Mouse (Mus musculus): ENCODE data around the gene Trpc7.

The Trpc7 gene

DNA sequence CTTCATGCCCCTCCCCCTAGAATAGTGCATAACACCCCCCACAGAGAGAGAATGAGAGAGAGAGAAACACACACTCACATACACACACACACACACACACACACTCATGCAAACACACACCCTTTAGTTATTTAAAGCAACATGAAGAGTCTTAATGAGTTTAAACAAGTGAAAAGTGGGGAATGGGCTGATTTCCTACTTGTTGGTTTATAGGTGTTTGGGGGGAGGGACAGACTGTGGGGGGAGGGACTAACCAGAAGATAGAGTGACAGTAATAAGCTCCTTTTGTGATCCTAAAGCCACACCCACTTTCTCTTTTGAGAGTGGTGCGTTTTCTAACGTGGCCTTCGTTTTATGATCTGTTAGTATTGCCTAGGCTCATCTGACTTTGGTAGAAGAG, at the start of gene Trpc7:
Trpc7 (minus strand) TSS at position 101 of the 400 bp plus-strand sequence.
- DNase-seq (ENCODE audit: extremely low read depth, low read depth), result no peak

DNA sequence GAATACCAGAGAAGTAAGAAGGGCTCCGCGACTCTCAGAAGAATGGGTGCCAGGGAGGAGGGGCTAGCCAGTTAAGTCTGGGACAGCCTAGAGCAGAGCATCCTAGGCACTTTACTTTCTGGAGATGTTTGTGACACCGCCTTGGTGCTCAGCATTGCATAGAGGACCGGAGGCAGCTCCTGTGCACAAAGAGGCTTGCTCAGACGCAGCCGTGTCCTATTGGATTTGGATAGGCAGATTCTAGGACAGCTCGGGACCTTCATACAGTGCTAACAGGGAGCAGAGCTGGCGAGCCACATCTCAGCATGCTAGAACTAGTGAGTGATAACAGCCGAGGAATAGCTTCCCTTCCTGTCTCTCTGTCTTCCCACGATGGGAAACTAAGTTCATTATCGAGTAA, 43.5 kb upstream of the Trpc7 start:
- DNase-seq (ENCODE audit: extremely low read depth, low read depth), result no peak

DNA sequence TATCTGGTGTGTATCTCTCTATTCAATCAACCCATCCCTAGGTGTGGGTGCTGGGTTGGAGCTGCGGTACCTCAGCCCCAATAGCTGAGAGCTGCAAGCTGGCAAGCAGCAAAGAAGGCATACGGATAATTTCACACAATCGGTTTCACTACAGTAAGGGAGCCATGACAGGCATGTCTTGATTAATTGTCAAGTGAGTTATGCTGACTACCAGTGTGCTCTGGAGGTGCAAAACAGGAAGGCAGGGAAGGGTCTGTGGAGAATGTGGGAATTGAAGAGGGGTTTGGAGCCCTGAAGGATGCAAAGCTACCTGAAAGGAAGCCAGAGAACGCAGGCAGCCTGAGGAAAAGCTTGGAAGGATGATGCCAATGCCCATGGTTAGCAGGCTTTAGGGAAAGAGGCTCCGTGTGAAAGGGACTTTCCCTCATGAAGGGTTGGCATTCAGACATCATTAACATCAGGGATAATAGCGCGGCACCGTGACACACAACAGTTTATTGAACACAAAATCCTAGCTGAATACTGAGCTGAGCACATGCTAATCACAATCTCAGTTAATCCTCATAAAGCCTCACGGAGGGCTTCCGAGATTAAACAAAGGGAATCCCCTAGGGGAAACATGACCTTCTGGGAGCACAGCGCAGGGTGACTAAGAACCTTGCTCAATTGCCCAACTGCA, 38.2 kb upstream of the Trpc7 start:
- no peak for DNase-seq (ENCODE audit: extremely low read depth, low read depth)

DNA sequence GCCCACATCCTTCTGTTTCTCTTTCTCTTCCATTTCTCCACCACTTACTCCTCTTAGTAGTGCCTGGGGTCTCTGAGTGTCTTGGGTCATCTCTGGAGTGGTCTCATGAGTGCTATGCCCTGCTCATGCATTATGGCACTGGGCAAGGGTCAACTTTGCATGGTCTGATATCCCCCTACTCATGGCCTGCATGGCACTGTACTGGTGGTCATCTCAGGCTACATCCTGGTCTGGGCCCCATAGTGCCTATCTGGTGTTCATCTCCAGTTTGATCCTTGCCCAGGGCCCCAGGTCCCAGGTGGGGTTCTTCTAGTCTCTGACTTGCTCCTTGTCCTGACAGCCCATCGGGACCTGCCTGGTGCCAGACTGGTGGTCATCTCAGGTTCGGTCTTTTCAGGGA, 34.6 kb upstream of the Trpc7 start:
- no peak for DNase-seq (ENCODE audit: extremely low read depth, low read depth)

DNA sequence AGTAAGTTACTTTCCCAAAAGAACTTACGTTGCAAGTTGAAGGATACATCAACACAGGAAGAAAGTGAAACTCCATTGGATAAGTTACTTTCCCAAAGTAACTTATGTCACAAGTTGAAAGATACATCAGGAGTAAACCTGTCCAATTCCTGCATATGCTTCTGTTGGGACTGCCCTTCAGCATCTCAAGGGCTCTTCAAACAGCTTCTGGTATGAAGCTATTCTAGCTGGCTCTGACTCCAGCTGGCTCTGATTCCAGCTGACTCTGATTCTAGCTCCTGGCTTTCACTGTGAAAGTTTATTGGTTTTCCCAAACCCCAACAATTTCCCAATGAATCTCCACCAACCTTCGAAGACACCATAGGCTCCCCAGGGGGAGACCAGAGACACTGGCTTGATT, 27.2 kb upstream of the Trpc7 start:
- no peak for DNase-seq (ENCODE audit: extremely low read depth, low read depth)

DNA sequence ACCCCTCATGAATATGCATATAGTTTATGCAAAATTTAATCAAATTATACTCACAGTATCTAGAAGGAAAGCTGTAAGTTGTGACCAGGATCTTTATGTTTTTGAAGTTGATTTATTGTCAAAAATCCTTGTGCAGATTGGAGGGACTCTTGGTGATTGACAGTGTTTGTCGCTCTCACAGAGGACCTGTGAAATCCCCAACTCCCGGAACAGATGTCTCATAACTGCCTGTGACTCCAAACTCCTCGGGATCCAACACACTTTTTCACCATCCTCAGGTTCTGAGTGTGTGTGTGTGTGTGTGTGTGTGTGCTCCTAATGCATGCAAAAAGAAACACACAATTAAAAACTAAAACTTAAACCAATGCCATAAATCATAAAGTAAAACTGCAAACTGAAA, 25.5 kb upstream of the Trpc7 start:
- no peak for DNase-seq (ENCODE audit: extremely low read depth, low read depth)

DNA sequence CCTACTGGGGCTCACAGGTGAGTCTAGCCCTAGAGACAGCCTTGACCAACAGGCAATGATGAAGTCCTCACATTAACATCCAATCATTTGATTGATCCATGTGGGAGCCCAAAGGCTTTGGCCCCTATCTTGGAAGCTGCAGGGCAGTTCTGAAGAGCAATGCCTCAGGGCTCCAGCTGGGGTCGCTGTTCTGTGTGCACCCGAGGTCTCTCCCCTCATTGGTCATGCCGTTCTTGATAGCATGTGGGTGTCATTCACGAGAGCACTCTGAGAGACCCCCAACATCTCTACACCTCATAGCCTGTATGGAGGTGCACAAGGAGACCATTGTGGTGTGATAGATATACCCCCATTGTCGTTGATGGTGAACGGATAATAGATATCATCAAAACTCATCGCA, 18.9 kb upstream of the Trpc7 start:
- no peak for DNase-seq (ENCODE audit: extremely low read depth, low read depth)

DNA sequence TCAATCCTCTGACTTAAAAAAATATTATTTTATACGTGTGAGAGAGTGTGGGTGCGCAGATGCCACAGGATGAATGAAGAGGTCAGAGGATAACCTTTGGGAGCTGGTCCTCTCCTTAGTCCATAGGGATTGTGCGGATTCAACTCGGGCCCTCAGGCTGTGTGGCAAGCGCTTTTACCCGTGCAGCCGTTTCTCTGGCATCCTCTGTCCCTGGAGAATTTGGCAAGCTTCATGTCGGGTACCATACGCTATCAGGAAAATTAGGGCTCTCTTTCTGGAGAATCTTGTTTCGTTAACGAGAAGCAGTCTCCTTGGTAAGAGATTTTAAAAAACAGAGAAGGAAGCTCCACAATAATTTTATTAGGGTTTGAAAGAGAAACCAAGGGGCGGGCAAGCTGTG, 15.3 kb upstream of the Trpc7 start:
- DNase-seq (ENCODE audit: extremely low read depth, low read depth), result no peak

DNA sequence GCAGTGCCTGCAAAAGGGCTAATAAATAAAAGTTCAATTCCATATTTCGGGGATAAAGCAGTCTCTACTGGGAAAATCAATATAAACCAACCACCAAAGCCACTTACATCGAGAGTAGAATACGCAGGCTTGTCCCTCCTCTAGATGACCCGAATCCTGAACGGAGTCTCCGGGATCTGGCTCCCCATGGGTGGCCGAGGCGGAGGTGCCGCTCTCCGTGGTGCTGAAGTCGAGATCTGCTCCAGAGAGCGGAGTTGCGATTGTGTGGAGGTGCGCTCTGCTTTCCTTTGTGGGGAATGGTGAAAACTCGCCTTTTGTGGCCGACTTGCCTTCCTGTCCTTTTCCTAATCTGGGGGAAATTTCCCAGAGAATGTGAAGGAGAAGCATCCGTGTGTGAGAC, 407 bp downstream of the Trpc7 start:
- no peak for DNase-seq (ENCODE audit: extremely low read depth, low read depth)

DNA sequence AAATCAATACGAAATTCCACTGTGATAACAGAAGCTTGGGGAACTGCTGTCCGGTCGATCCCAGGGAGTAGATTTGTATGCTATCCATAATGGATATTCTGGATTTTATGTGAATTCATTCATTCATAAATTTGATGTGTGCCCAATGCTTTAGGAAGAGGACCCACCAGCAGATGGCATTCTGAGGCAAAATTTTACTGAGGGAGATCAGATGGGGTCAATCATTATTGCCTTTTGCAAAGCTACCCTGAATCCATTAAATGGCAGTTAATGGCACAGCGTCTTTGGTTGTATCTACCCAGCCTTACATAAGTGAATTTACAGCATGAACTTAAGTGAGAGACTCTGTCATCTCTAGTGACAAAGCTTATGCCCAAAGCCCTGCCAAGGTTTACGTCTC, 1.2 kb downstream of the Trpc7 start:
- no peak for DNase-seq (ENCODE audit: extremely low read depth, low read depth)

DNA sequence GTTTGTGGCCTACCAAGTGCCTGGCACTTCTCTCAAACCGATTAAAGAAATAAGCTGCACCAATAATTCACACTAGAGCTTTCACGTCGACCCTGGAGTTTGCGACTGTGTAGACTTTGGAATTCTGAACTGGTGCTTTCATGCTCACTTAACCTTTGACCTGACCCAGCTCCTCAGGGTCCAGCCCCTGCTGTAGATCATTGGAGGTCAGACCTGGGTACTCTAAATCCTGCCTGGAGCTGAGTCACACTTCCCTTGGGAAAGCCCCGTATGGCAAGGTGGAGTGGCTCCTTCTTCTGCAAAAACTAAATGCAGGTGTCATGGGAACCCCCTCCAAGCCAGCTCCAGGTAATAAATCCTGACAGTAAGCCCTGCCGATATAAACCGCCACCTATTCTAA, 5.9 kb downstream of the Trpc7 start:
- DNase-seq (ENCODE audit: extremely low read depth, low read depth), result no peak

DNA sequence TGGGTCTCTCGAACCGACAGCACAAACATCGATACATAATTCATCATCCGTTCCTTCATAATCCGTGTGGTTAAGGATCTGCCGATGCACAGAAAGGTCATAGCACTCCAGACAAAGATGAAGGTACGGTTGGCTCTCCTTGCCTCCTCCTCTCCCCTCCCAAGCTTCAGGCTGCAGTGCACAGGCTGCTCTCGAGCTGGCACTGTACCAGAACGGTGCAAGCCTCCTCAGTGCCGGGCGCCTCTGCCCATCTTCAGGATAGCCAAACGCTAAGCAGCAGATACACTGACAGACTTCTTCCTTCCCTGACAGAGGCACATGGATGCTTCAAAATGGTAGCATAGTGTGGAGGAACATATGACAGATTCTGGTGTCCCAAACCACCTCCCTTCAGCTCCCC, 12.9 kb downstream of the Trpc7 start:
- no peak for DNase-seq (ENCODE audit: extremely low read depth, low read depth)

DNA sequence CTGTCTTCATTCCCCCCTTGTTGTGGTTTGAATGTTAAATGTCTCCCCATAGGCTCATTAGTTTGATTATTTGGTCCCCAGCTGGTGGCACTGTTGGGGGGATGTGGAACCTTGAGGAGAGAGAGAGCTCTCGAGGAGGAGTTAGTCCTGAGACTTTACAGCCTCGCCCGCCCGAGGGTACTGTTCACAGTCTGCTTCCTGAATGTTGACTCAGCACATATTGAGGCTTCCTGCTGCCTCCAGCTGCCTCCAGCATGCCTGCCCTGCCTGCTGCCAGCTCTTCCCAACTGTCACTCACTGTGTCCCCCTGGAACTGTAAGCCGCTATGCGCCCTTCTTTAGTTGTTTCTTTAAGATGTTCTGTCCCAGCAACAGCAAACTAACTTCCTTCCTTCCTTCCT, 31.2 kb downstream of the Trpc7 start:
- no peak for DNase-seq (ENCODE audit: extremely low read depth, low read depth)

DNA sequence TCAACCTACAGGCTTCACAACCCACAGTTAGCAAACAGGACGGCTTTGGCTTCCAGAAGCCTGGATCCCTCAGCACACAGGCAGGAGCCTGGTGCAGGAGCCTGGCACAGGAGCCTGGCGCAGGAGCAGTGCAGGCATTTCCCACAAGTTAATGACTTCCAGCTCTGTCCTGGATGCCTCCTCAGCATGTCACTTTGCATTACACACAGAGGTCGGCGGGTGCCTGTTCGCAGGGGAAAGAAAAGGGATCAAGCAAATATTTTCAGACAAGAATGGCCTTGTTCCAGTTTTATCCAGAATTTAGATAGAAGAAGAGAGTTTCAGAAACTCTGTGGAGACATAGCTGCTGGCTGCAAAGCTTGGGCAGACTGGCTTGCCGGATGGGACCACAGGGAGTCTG, 33.8 kb downstream of the Trpc7 start:
- DNase-seq (ENCODE audit: extremely low read depth, low read depth), result no peak

DNA sequence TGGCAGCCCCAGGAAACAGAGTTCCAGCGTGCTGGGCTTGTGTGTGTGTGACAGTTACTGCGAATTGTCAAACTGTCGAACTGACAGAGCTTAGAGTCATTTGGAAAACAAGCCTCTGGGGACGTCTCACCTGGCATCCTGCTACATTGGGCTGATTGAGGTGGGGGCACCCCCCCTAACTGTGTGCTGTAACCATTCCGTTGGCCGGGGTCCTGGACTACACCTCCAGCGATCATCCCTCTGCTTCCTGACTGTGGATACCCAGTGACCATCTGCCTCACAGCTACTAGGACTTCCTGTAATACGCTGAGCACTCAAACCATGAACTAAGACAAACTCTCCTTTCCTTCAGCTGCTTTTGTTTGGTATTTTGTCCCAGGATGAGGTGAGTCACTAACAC, 41.3 kb downstream of the Trpc7 start:
- DNase-seq (ENCODE audit: extremely low read depth, low read depth), result no peak

DNA sequence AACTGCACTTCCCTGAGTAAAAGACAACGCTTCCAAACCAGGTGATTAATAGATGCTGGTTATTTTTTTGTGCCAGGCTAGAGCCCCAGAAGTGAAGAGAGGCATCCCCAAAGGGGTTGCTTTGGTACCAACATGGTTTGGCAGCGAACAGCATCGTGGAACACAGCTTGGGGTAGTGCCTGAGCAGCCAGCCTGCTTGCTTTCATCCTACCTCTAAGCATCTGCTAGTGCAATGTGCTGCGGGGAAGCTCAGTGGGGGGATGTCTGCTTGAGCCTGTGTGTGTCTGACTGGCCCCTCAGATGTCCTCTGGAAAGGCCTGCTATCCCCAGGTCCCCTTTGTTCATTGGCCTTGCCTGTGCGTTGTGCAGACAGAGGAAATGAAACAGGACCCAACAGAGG, 42.4 kb downstream of the Trpc7 start:
- DNase-seq (ENCODE audit: extremely low read depth, low read depth), result no peak

DNA sequence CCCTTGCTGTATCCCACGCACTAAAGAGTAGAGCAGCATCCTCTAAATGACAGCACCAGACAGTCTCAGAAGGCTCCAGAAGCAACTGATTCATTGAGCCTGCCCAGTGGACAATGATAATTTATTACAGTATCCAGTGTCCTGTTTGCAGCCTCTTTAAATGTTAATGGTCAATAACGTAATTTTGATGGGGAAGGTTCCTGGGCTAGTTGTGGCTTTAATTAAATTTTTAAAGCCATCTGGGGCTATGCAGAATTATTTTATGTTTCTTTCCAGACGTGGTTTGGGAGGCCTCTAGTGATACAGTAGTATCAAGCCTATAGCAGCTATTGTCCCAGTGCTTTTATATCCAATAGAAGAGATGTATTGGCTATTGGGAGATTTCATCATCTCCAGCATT, 49.9 kb downstream of the Trpc7 start:
- no peak for DNase-seq (ENCODE audit: extremely low read depth, low read depth)

DNA sequence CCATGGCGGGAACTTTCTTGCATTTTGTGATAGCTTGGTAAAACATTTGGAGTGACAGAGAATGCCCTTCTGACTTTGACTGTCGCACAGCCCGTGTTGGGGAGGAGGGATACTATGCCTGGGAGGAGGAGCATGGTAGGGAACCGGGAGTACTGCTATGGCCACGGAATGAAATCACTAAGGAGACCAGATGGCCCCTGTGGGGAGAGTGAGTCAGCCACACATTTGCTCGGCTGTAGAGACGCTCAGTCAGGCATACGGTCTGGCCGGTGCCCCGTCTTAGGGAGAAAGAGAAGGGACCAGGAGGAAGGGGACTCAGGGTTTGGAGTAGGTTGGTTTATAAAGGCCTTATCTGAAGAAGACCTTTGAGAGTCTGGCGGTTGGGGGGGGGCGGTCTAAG, 80.3 kb downstream of the Trpc7 start:
- DNase-seq (ENCODE audit: extremely low read depth, low read depth), result no peak

DNA sequence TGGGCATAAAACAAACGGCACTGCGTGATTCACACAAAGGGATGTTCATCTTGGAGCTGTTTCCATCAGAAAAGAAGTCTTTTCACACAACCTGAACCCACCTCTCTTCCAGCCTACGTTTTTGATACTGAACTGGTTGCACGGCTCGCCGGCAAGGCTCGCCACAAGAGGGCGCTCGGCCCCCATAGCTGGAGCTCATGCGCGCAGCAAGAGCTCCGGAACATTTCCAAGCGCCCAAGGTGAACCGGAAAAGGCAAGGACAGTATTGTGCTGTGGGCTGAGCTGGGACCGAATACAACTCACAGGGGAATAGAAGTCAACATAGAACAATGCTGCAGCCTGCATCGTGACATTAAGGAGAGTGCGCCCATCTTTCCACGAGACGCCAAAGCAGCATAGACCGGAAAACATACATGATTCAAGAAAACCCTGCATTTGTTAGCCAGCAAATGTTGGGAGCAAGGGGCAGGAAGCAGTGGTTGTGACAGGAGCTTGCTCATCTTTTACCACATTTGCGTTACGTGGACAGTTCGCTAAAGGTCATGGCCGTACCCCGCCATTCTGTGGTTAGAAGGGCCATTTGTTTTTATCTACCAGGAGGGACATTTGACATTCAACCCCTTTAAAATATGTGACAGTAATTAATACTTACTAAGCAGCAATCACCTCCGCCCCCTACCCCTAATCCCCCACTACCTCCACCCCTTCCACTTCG, 88.9 kb downstream of the Trpc7 start:
- DNase-seq (ENCODE audit: extremely low read depth, low read depth), result no peak

DNA sequence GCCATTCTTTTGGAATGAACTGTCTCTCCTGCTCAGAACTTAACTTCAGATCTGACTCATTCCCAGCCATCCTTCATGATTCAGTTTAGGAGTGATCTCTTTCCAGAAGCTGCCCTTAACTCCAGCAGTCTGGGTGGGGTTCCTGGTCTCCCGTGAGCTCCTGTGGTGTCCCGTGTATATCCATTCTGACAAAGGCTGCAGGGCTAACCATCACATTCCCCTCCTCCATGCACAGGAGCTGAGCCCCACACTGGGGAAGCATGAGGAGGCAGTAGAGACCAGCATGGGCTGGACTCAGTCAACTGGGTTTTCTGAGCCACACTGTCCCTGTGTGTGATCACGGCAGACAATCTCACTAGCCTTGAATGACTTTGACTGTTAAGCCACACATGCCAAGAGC, 90.7 kb downstream of the Trpc7 start:
- no peak for DNase-seq (ENCODE audit: extremely low read depth, low read depth)

DNA sequence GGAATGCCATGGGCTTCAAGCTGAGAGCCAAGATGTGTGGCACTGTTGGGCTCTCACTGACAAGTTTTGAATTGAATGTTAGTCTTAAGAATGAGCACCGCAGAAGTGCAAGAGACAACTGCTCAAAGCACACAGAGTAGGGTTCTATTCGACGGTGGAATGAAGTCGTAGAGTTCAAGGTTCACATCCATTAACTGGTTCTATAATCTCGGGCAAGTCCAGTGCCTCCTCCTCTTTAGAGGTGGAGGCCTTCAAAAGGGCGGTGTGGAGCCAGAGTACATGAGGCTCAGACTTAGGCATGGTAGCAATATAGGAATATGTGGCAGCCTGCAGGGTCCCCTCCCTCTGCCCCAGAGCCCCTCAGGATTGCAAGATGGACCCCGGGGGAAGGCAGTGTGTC, 98.3 kb downstream of the Trpc7 start:
- no peak for DNase-seq (ENCODE audit: extremely low read depth, low read depth)

DNA sequence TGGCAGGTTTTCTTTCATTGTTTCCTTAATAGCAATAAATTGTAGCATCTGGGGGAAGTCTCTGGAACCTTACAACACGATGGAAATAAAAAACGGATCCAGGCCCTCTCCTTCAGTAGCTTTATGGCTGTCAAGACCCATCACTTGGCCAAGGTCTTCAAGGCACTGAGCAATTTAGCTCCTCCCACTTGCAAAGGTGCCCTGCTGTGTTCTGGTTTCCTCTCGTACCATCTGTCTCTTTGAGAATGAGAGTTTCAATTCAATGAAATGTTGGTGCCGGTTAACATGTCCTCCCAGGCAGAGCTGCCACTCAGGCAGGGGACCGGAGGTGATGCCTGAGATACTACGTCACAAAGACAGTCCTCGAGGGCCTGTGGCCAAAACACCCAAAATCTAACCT, 100.3 kb downstream of the Trpc7 start:
- DNase-seq (ENCODE audit: extremely low read depth, low read depth), result no peak

DNA sequence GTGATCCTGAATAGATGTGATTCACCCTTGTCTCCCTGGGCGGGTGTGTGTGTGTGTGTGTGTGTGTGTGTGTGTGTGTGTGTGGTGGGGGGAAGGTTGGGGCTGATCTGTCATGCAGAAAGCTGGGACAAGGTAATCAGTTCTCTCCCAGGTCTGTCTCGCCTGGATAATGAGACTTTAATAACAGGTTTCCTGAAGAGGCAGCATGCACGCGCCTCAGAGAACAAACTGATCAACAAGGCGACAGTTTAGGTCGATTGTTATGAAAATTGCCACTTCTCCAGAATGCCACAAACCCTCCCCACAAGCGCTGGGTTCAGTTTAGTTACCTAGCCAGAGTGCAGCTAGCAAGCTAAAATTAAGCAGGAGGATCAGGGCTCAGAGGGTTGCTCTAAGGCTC, 101.4 kb downstream of the Trpc7 start:
- no peak for DNase-seq (ENCODE audit: extremely low read depth, low read depth)

Measured in MEL-GATA-1-ER (cell line).